Mouse (Mus musculus): ENCODE measurements around the gene Pglyrp1. TPM values are rescaled to one million over a fixed set of nuclear protein-coding genes. Genes with fewer than 3 reads are reported as not detected.

The Pglyrp1 gene
- polyA plus RNA-seq, 1 experiment from 2014 or later = 18.7 TPM

DNA sequence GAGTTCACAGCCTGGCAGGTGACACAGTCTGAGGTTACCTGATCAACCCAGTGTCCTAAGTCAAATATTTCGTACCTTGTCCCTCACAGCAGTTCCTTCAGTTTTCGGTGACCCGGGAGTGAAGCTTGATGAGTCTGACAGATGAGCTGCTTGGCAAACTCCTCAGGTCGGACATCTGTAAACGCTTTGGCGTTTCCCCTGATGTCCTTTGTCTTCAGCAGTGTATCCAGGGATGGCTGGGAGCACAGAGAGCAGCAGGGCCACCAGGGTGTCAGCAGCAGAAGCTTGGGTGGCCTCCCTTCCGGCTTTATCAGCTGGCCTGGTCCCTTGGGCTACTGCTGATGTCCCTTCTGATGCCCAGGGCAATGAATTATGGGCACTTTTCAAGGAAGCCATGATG lies 7.6 kb downstream of the Pglyrp1 start:
- Histone ChIP-seq H3K36me3 (ENCODE audit: control insufficient read depth, insufficient read depth, low read length) (no peaks in the 10 kb centered on the region), H3K27ac (ENCODE audit: low read depth, low read length) (no peak overlapping the region), H3K9ac (replicated peaks; ENCODE audit: low read depth, low read length) (no peak overlapping the region), H3K27me3 (ENCODE audit: control insufficient read depth, insufficient read depth, low read length) (no peaks in the 10 kb centered on the region), H3K9me3 (ENCODE audit: control insufficient read depth, low read length) (no peaks in the 10 kb centered on the region), H3K4me1 (ENCODE audit: control insufficient read depth, insufficient read depth, low read length) (no peaks in the 10 kb centered on the region), H3K4me3 (ENCODE audit: low read depth, low read length) (no peak overlapping the region), H3K4me2 (ENCODE audit: low read depth, low read length) (no peak overlapping the region)
- WGBS = 83% methylated on average over 7 of the region's 7 CpGs
- ATAC-seq (ENCODE audit: low read depth) = no peak

- no peak for ATAC-seq (ENCODE audit: low read depth)
- no peaks in the 10 kb centered on the region for H3K9me3 ChIP-seq (ENCODE audit: control insufficient read depth, low read length)
Measured at GRCm38 (mm10) chr7:18883991-18884744, 13.0 kb downstream of the Pglyrp1 start.

DNA sequence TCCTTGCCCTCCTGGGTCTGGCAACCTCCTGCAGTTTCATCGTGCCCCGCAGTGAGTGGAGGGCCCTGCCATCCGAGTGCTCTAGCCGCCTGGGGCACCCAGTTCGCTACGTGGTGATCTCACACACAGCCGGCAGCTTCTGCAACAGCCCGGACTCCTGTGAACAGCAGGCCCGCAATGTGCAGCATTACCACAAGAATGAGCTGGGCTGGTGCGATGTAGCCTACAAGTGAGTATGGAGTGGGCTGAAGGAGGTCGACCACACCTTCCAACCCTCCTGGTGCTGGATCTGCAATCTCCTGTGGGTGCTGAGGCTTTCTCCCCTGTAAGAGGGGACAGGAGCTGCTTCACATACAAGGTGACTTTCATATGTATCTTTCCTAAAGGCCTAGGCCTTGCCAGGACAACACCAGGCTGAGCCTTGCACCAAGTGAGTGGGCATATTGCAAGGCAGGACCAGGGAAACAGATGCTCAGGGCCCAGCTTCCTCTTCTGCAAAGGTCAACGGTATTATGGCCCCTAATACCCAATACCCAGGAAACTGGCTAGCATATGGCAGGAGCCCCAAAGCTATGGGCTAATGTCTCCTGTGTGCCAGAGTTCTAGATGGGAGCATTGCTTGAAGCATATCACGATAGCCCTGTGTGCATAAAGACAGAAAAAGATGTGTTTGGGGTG lies 13.8 kb downstream of the Pglyrp1 start:
- whole genome bisulfite sequencing = 46% methylated on average over 13 of the region's 13 CpGs
- no peaks in the 10 kb centered on the region for H3K9me3 ChIP-seq (ENCODE audit: control insufficient read depth, low read length)
- H3K4me2 ChIP-seq (ENCODE audit: low read depth, low read length) = no peak overlapping the region
- no peaks in the 10 kb centered on the region for H3K4me1 ChIP-seq (ENCODE audit: control insufficient read depth, insufficient read depth, low read length)
- no peak overlapping the region for H3K4me3 ChIP-seq (ENCODE audit: low read depth, low read length)
- H3K9ac ChIP-seq (replicated peaks; ENCODE audit: low read depth, low read length) = no peak overlapping the region
- H3K27ac ChIP-seq (ENCODE audit: low read depth, low read length) = no peak overlapping the region
- no peak for ATAC-seq (ENCODE audit: low read depth)
- no peaks in the 10 kb centered on the region for H3K27me3 ChIP-seq (ENCODE audit: control insufficient read depth, insufficient read depth, low read length)
- H3K36me3 ChIP-seq (ENCODE audit: control insufficient read depth, insufficient read depth, low read length) = no peaks in the 10 kb centered on the region

More at GRCm38 (mm10) chr7:18883991-18884744, 13.0 kb downstream of the Pglyrp1 start:
- WGBS = 66% methylated on average over 9 of the region's 9 CpGs
- Histone ChIP-seq H3K36me3 (ENCODE audit: control insufficient read depth, insufficient read depth, low read length) (no peaks in the 10 kb centered on the region), H3K4me1 (ENCODE audit: control insufficient read depth, insufficient read depth, low read length) (no peaks in the 10 kb centered on the region), H3K4me3 (ENCODE audit: low read depth, low read length) (no peak overlapping the region), H3K27me3 (ENCODE audit: control insufficient read depth, insufficient read depth, low read length) (no peaks in the 10 kb centered on the region), H3K27ac (ENCODE audit: low read depth, low read length) (no peak overlapping the region), H3K9ac (replicated peaks; ENCODE audit: low read depth, low read length) (no peak overlapping the region), H3K4me2 (ENCODE audit: low read depth, low read length) (no peak overlapping the region)

- 100% methylated on average over 1 of the region's 1 CpGs for WGBS
- no peaks in the 10 kb centered on the region for H3K27me3 ChIP-seq (ENCODE audit: control insufficient read depth, insufficient read depth, low read length)
- H3K9me3 ChIP-seq (ENCODE audit: control insufficient read depth, low read length) = no peaks in the 10 kb centered on the region
- ATAC-seq (ENCODE audit: low read depth) = no peak
- no peak overlapping the region for H3K9ac ChIP-seq (replicated peaks; ENCODE audit: low read depth, low read length)
- no peak overlapping the region for H3K4me2 ChIP-seq (ENCODE audit: low read depth, low read length)
- H3K27ac ChIP-seq (ENCODE audit: low read depth, low read length) = no peak overlapping the region
- no peaks in the 10 kb centered on the region for H3K36me3 ChIP-seq (ENCODE audit: control insufficient read depth, insufficient read depth, low read length)
- H3K4me3 ChIP-seq (ENCODE audit: low read depth, low read length) = no peak overlapping the region
- no peaks in the 10 kb centered on the region for H3K4me1 ChIP-seq (ENCODE audit: control insufficient read depth, insufficient read depth, low read length)
Measured at GRCm38 (mm10) chr7:18886963-18887362, 15.8 kb downstream of the Pglyrp1 start.

- no peaks in the 10 kb centered on the region for H3K9me3 ChIP-seq (ENCODE audit: control insufficient read depth, low read length)
- no peak for ATAC-seq (ENCODE audit: low read depth)
- H3K4me1 ChIP-seq (ENCODE audit: control insufficient read depth, insufficient read depth, low read length) = peaks cover 11% of the 10 kb centered on the region; the same call in 1 of the 2 replicates
- H3K27me3 ChIP-seq (ENCODE audit: control insufficient read depth, insufficient read depth, low read length) = no peaks in the 10 kb centered on the region
- H3K9ac ChIP-seq (replicated peaks; ENCODE audit: low read depth, low read length) = no peak overlapping the region
- H3K4me3 ChIP-seq (ENCODE audit: low read depth, low read length) = no peak overlapping the region
- no peak overlapping the region for H3K27ac ChIP-seq (ENCODE audit: low read depth, low read length)
- no peak overlapping the region for H3K4me2 ChIP-seq (ENCODE audit: low read depth, low read length)
- WGBS = 93% methylated on average over 8 of the region's 8 CpGs
- no peaks in the 10 kb centered on the region for H3K36me3 ChIP-seq (ENCODE audit: control insufficient read depth, insufficient read depth, low read length)
Measured at GRCm38 (mm10) chr7:18890848-18891247, 19.7 kb downstream of the Pglyrp1 start.

- H3K9ac ChIP-seq (replicated peaks; ENCODE audit: low read depth, low read length) = peak overlapping the region; percentile 46
- 0 out of 2 replicates have a peak overlapping the region, but pooled peaks have one; percentile 16 for H3K27ac ChIP-seq (ENCODE audit: low read depth, low read length)
- ATAC-seq (ENCODE audit: low read depth) = peak; percentile 74
- peak overlapping the region; percentile 80 for H3K4me2 ChIP-seq (ENCODE audit: low read depth, low read length)
- H3K9me3 ChIP-seq (ENCODE audit: control insufficient read depth, low read length) = no peaks in the 10 kb centered on the region
- H3K4me1 ChIP-seq (ENCODE audit: control insufficient read depth, insufficient read depth, low read length) = peaks cover 15% of the 10 kb centered on the region
- peak overlapping the region; percentile 31 for H3K4me3 ChIP-seq (ENCODE audit: low read depth, low read length)
- WGBS = 24% methylated on average over 33 of the region's 33 CpGs
- no peaks in the 10 kb centered on the region for H3K27me3 ChIP-seq (ENCODE audit: control insufficient read depth, insufficient read depth, low read length)
- H3K36me3 ChIP-seq (ENCODE audit: control insufficient read depth, insufficient read depth, low read length) = no peaks in the 10 kb centered on the region
Measured at GRCm38 (mm10) chr7:18891872-18892599, 20.9 kb downstream of the Pglyrp1 start.

- Histone ChIP-seq H3K4me1 (ENCODE audit: control insufficient read depth, insufficient read depth, low read length) (peaks cover 15% of the 10 kb centered on the region), H3K4me2 (ENCODE audit: low read depth, low read length) (peak overlapping the region; percentile 80), H3K9ac (replicated peaks; ENCODE audit: low read depth, low read length) (peak overlapping the region; percentile 46; the same call in 1 of the 2 replicates), H3K27ac (ENCODE audit: low read depth, low read length) (no peak overlapping the region), H3K4me3 (ENCODE audit: low read depth, low read length) (peak overlapping the region; percentile 31), H3K36me3 (ENCODE audit: control insufficient read depth, insufficient read depth, low read length) (no peaks in the 10 kb centered on the region), H3K27me3 (ENCODE audit: control insufficient read depth, insufficient read depth, low read length) (no peaks in the 10 kb centered on the region), H3K9me3 (ENCODE audit: control insufficient read depth, low read length) (no peaks in the 10 kb centered on the region)
- ATAC-seq (ENCODE audit: low read depth) = peak; percentile 49
- WGBS = 36% methylated on average over 27 of the region's 27 CpGs
Measured at GRCm38 (mm10) chr7:18893009-18893408, 21.9 kb downstream of the Pglyrp1 start.

DNA sequence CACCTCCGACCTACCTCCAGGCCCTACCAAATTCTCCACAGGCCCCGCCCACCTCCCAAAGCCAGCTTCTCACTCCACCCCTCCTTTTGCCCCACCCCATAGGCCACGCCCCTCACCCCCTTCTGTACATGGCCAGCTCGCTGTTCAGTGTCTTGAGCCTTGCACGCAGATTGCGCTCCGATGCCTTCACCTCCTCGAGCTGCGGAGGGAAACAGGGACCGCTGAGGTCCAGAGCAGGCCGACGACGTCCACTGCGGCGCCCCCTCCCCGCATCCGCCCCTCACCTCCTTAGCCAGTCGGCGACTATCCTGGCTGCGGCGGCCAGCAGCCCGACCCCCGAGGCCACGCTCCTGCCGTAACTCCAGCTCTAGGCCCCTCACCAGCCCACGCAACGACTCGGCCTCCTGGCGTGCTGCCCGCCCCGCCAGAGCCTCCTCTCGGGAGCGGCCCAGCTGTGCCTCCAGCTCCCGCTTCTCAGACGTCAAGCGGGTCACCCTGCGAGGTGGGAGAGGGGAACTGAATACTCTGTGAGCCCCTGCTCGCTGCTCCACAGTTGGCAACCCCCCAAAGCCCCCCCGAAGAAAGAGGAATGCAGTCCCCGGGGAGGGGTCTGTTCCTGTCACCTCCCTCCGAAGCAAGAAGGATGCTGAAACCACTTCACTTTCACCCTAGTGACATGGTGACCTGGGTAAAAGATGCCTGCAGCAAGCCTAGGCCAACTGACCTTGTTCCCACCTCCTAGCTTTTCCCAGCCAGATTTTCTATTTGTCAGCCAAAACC lies 22.7 kb downstream of the Pglyrp1 start:
- no peaks in the 10 kb centered on the region for H3K36me3 ChIP-seq (ENCODE audit: control insufficient read depth, insufficient read depth, low read length)
- H3K4me2 ChIP-seq (ENCODE audit: low read depth, low read length) = peak overlapping the region; percentile 80
- H3K9me3 ChIP-seq (ENCODE audit: control insufficient read depth, low read length) = no peaks in the 10 kb centered on the region
- no peaks in the 10 kb centered on the region for H3K27me3 ChIP-seq (ENCODE audit: control insufficient read depth, insufficient read depth, low read length)
- peak; percentile 22; the same call in 1 of the 2 replicates for ATAC-seq (ENCODE audit: low read depth)
- 0 out of 2 replicates have a peak overlapping the region, but pooled peaks have one; percentile 22 for H3K27ac ChIP-seq (ENCODE audit: low read depth, low read length)
- peaks cover 15% of the 10 kb centered on the region for H3K4me1 ChIP-seq (ENCODE audit: control insufficient read depth, insufficient read depth, low read length)
- WGBS = 2% methylated on average over 41 of the region's 41 CpGs
- H3K9ac ChIP-seq (replicated peaks; ENCODE audit: low read depth, low read length) = peak overlapping the region; percentile 59
- peak overlapping the region; percentile 31 for H3K4me3 ChIP-seq (ENCODE audit: low read depth, low read length)
